Mouse (Mus musculus): Measurements from ENCODE around the gene Lsg1. TPM values are rescaled to one million over a fixed set of nuclear protein-coding genes. Genes with fewer than 3 reads are reported as not detected.
A peak's percentile ranks its signal among the peaks of the same experiment; 100 is the strongest.

Lsg1 gene
- polyA plus RNA-seq, 3 experiments from 2014 or later, result 59.3 to 77.4 (median 74.7) TPM

- ATAC-seq, result peak; percentile 88
Measured at GRCm38 (mm10) chr16:30549966-30550747, 37.2 kb downstream of the Lsg1 start.

DNA sequence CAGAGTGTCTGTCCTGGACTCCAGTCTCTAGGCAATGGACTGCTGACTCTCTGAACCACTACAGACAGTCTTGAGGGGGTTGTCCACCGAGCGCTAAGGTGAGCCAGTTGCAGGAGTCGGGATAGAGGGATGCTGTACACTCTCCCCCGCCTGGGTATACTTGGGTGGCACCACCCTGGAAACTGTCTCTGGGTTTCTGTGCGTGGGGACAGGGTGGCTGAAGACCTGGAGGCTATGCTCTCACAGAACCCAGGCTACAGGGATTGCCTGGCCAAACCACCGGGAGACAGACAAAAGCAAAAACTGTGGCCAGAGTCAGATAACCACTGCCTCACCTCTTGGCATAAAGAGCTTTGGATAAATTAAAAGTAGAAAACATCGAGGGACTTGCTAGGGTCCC lies 37.9 kb downstream of the Lsg1 start:
- ATAC-seq, result no peak

DNA sequence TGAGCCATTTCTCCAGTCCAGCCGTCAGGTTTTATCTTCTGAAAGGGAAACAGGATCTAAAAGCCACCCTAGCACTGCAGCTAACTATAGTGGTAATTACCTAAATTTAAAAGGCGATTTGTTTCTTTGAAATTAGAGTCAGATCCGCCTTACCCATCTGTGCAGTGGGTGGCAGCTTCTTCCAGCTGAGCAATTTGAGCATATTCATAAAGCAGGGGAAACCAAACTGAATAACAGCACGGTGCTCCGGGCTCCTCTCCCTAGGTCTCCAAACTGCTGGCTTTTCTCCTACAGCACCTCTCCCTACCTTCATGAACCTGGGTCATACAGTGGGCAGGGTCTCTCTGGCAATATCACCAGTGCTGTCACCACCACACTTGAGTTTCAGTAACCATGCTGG lies 39.1 kb downstream of the Lsg1 start:
- no peak for ATAC-seq

DNA sequence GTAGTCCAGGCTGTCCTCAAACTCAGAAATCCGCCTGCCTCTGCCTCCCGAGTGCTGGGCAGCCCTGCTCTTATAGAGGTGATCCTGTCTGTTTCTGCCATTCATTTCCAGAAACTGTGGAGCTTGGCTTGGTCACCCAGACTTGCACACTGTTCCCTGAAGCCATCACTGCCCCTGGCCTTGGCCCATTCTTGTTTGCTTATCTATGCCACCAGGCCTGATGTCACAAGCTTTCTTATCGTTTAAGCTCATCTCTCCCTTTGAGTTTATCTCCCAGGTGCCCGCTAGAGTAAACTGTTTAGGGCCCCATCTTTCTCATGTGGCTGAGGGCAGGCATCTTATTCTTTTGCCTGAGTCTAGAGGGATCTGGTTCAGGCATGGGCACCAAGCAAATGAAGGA lies 42.7 kb downstream of the Lsg1 start:
- ATAC-seq, result no peak

- no peak for ATAC-seq
Measured at GRCm38 (mm10) chr16:30543386-30543785, 44.0 kb downstream of the Lsg1 start.

DNA sequence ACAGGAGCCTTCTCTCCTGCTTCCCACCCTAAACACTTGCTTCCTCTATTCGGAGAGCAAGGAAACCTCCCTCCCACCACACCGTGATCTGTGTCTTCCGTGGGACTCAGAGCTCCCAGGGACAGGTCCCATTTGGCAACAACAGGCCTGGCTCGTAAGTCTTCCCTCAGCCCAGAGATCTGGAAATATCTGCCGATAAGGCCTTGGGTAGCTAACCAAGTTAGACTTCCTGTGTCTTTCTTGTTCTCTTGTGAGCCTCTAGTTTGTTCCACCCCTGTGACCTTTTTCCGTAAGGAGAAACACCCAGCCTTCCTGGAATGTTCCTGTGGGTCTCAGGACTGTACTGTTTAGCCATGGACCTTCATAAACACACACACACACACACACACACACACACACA lies 44.6 kb downstream of the Lsg1 start:
- no peak for ATAC-seq

DNA sequence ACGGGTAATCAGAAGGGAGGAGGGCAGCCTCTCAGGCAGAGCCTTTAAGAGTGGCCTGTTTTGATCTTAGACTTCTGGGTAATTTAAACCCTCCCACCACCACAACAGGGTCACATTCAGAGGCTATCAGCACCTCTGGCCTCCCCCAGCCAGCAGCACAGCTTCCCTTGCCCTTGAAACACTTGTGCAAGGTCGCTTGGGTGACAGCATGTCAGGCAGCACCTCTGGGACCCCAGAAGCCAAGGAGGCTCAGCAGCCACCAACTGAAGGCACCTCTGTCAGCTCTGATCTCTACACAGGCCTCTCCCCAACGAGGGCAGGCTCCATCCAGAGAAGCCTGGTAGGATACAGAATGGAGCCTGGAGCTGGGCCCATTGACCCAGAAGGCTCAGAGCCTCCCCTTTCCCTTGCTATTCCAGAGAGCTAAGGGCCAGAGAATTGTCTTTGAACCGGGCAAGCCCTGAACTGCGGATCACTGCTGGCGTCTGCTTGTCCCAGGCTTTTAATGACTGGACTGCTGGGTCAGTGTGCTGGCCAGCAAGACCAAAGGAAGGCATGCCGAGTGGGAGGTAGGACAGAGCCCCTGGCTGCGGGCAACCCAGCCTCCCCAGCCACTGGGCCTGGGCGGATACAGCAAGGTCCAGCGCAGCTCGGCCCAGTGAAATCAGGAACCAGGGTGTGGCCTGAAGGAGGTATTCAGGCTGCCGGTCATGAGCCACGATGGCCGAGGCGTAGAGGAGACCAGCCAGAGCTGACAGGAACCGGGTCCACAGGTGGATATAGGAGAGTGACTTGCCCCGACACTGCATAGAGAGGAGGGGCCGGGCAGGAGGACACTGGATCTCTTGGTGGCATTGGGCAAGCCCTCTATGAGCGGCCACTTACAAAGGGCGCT lies 47.0 kb downstream of the Lsg1 start:
- ATAC-seq, result no peak

GRCm38 (mm10) chr16:30539433-30539832 lies 48.0 kb downstream of the Lsg1 start:
- peak; percentile 54 for ATAC-seq

- peak; percentile 71 for ATAC-seq
Measured at GRCm38 (mm10) chr16:30535075-30535474, 52.3 kb downstream of the Lsg1 start.

GRCm38 (mm10) chr16:30533592-30533991 lies 53.8 kb downstream of the Lsg1 start:
- ATAC-seq, result peak; percentile 39

- no peak for ATAC-seq
Measured at GRCm38 (mm10) chr16:30532929-30533328, 54.5 kb downstream of the Lsg1 start.

DNA sequence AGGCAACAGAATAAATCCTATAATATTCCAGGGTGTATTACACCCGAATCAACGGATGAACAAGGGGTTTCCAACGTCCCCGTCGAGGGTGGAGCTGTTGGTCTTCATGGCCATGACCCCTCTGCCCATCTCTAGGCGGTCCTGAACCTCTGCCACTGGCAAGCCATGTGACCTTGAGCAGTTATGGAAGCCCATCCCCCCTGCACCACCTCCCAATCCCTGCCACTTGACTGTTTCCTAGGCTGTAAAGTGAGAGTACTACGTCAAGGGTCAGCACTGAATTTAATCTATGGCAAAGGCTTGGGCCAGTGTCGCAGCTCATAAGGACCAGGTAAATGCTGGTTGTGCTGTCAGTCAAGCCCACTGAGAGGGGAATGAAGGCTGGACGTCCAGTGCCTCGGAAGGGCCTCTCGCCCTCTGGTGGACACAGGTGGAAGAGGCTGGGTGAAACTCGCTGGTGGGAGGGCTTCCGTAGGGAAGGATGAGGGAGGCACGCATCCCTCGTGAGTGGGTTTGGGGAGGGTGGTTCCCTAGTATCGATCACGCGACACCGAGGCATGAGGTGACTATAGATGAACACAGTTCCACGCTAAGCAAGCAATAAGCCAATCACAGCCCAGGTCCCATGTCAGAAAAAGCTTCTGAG lies 55.5 kb downstream of the Lsg1 start:
- ATAC-seq, result no peak

- ATAC-seq, result no peak
Measured at GRCm38 (mm10) chr16:30530815-30531214, 56.6 kb downstream of the Lsg1 start.

DNA sequence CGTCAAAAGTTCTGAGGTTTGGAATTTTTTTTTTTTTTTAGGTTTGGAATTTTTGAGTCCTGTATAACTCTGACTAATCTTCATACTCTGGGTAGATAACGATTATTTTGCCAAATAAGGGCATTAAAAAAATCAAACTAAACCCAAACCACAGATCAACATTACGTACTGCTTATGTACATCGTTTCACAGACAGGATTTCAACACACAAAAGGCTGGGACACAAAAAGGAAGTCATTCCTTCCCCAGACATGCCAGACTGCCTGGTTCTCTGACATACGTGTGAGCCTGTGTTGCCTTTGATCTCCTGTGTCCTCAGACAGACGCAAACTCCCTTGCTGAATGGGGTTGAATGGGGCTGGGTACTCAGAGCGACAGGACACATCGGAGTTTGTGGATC lies 59.0 kb downstream of the Lsg1 start:
- ATAC-seq, result no peak

- no peak for ATAC-seq
Measured at GRCm38 (mm10) chr16:30527889-30528288, 59.5 kb downstream of the Lsg1 start.

DNA sequence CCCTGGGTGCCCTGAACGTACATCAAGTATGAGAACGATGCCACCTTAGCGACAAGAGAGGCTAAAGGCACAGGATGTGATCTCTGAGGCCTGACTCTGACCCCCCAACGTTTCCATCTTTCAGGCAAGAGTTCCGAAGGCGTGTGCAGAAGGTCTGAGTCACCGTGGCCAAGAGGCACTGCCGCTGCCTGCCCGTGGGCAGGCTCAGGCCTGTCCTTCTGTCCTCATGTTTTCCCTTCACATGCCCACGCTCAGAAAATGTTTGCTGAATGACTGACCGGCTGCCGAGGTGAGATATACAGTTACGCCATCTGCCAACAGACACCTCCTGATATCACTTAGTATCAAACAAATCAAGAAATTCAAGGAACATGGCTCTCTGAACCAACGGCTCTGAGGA lies 61.6 kb downstream of the Lsg1 start:
- no peak for ATAC-seq

DNA sequence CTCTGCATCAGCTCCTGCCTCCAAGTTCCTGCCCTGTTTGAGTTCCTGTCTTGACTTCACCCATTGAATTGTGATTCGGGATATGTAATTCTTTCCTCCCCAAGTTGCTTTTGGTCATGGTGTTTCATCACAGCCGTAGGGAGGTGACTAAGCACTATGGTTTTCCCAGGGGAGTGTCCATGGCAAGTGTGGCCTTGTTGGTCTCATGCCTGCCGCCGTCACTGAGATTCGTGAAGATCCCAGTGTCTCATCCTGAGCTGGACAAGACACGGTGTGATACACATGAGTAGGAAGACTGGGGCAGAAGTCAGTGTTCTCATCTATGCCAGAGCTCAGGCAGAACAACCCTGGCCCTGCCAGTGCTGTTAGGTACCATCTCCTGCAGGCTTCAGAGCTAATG lies 62.9 kb downstream of the Lsg1 start:
- ATAC-seq, result no peak

GRCm38 (mm10) chr16:30522253-30522940 lies 65.0 kb downstream of the Lsg1 start:
- no peak for ATAC-seq

GRCm38 (mm10) chr16:30521147-30521546 lies 66.2 kb downstream of the Lsg1 start:
- ATAC-seq, result no peak

- ATAC-seq, result peak; percentile 58
Measured at GRCm38 (mm10) chr16:30520361-30520823, 67.0 kb downstream of the Lsg1 start.

DNA sequence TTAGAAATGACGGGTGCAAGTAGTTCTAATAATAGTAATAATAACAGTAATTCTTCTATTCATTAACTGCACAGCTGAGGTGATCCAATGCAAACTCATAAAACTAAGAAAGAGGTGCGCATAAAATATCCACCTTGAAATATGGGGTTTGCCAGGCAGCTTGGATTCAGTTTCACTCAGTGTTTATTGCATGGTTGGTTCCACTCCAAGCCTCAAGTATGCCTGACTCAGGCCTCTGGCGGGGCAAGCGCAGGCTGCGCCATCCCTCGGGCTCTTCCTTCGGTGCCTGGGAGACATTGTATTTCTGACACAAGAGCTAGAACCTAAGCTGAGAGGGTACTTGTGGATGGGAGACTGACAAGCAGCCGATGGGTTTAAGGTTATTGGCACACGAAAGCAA lies 68.8 kb downstream of the Lsg1 start:
- no peak for ATAC-seq

DNA sequence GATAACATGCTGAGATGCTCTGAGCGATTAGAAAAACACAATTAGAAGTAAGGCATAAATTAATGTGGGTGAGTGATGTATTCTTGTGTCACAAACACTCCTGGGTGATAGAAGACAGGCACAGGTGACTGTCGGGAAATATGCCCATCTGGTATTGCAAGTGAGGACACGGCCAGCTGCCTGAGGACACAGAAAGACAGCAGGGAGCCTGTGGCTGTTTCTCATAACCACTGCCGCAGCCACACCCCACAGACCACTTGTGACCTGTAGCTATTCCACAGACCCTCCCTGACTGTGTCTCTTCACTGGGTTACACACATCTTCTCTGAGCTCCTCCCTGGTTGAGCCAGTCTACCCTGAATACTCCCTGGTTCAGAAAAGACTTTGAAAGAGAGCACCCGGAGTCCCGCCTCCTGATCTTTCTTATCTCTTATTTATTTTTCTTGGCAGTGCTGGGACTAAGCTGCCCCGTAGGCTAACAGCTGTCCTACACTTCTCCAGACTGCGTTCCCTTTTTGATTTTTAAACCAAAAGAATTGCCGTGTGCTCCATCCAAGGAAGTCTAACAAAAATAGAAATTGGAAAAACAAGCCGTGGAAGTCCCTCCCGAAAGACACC lies 69.6 kb downstream of the Lsg1 start:
- ATAC-seq, result no peak

All from inflammation-experienced regulatory T-cells, adult 6 months (primary cell).